Mouse (Mus musculus) thymus, adult 2 months (tissue): ENCODE data around the gene Prss56. TPM values are rescaled to one million over a fixed set of nuclear protein-coding genes. Genes with fewer than 3 reads are reported as not detected.

ENCODE experiments used
- DNase-seq: peaks from one replicate; pipeline ENCODE4 v3.0.0; 2021
- H3K27ac ChIP-seq: fragments of 200-500 bp; 2 replicates; pipeline ENCODE4 v1.5.1; 2012; ENCODE audit warnings: low read length, control low read depth; ENCODE audit not compliant: control insufficient read depth, insufficient read depth
- H3K27me3 ChIP-seq: fragments of 200-500 bp; 2 replicates; pipeline ENCODE4 v1.6.1; 2012; ENCODE audit warnings: mild to moderate bottlenecking, low read length, moderate library complexity, mixed read lengths; ENCODE audit not compliant: control insufficient read depth, insufficient read depth
- H3K36me3 ChIP-seq: fragments of 200-500 bp; 2 replicates; pipeline ENCODE4 v1.6.1; 2012; ENCODE audit warnings: mild to moderate bottlenecking, low read length, moderate library complexity; ENCODE audit not compliant: control insufficient read depth, insufficient read depth
- H3K4me1 ChIP-seq: fragments of 200-500 bp; replicated peaks from 2 replicates; pipeline ENCODE4 v1.6.1; 2012; ENCODE audit warnings: low read length; ENCODE audit not compliant: control insufficient read depth, insufficient read depth
- H3K4me3 ChIP-seq: fragments of 200-500 bp; 2 replicates; pipeline ENCODE4 v1.5.1; 2012; ENCODE audit warnings: mild to moderate bottlenecking, low read length, control low read depth, moderate library complexity; ENCODE audit not compliant: control insufficient read depth, insufficient read depth
- CTCF ChIP-seq: fragments of 200-500 bp; IDR thresholded peaks from 2 replicates; pipeline ENCODE4 v1.5.1; 2012; ENCODE audit warnings: mild to moderate bottlenecking, control low read depth, low read length, moderate library complexity, borderline replicate concordance; ENCODE audit not compliant: control insufficient read depth, poor library complexity, insufficient read depth; ENCODE audit errors: extremely low read depth
- POLR2A ChIP-seq: fragments of 200-500 bp; IDR thresholded peaks from 2 replicates; pipeline ENCODE4 v1.6.1; 2012; ENCODE audit warnings: mild to moderate bottlenecking, low read length, control low read depth, moderate library complexity; ENCODE audit not compliant: control insufficient read depth, poor library complexity, insufficient read depth; ENCODE audit errors: extremely low read depth
- WGBS: fragments of 180-500 bp; shearing (Covaris S2); methylation state at CpG from one replicate; pipeline ENCODE4 v1.1.7; 2018; 5-methylcytosine and 5-hydroxymethylcytosine counted together
- polyA plus RNA-seq: library from polyadenylated mRNA; depleted of rRNA; stranded (reverse); fragments of >200 nt; gene quantifications from 2 replicates; pipeline ENCODE4 v1.2.3, GENCODE M21; 2012

Gene Prss56
- polyA plus RNA-seq, 1 experiment, result 0.23 TPM

GRCm38 (mm10) chr1:87180896-87181295, 2.2 kb upstream of the Prss56 start:
- Histone ChIP-seq H3K4me3 (no peak overlapping the region), H3K27me3 (no peaks in the 10 kb centered on the region; the same call in 1 of the 2 replicates), H3K36me3 (no peaks in the 10 kb centered on the region), H3K27ac (no peak overlapping the region), H3K4me1 (peaks cover 6% of the 10 kb centered on the region; the same call in 1 of the 2 replicates)
- no peak for DNase-seq
- 34% methylated on average over 5 of the region's 5 CpGs for WGBS
- TF ChIP-seq POLR2A (no peak), CTCF (no peak)

DNA sequence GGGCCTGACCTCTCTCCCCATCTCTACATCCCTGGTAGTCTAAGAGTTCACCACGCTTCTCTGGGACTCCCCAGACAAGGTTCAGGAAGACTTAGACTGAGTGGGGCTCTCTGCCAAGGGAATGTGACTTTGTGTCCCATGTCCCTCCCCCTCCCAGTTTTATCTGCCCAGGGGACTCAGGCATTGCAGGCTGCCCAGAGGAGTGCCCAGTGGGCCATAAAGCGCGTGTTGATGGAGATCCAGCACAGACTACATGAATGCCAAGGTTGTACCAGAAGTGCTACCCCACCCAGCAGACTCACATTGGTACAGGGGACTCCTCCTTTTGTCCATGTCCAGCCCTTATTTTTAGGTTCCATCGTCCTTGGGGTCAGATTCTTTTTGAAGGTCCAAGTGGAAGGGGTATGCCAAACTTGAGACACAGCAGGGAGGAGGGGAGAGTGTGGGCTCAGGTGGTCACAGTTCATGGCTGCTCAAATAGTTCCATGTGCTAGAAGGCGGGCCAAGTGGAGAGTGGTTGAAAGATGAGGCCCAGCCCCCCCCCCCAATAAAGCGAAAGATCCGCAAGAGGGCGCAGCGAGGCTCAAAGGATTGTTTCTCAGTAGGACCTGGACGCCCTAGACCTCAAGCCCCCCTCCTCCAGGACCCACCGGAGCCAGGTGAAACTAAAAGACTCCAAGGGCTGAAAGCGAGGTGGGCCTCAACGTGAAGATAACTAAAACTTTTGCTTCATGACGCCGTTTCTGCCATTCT, 1.1 kb downstream of the Prss56 start:
- H3K4me3 ChIP-seq, result 0 out of 2 replicates have a peak overlapping the region, but pooled peaks have one; percentile 2

GRCm38 (mm10) chr1:87184751-87185139, 1.6 kb downstream of the Prss56 start:
- peaks cover 8% of the 10 kb centered on the region for H3K27me3 ChIP-seq
- H3K4me1 ChIP-seq, result peaks cover 13% of the 10 kb centered on the region; the same call in 1 of the 2 replicates
- no peak overlapping the region for H3K27ac ChIP-seq
- 0 out of 2 replicates have a peak overlapping the region, but pooled peaks have one; percentile 2 for H3K4me3 ChIP-seq
- TF ChIP-seq CTCF, result peak; percentile 79
- TF ChIP-seq POLR2A, result no peak
- no peaks in the 10 kb centered on the region for H3K36me3 ChIP-seq
- WGBS, result 7% methylated on average over 20 of the region's 20 CpGs
- peak; percentile 65 for DNase-seq

More for the DNA sequence above, 1.1 kb downstream of the Prss56 start:
- DNase-seq, result no peak
- H3K4me1 ChIP-seq, result peaks cover 13% of the 10 kb centered on the region; the same call in 1 of the 2 replicates
- peaks cover 8% of the 10 kb centered on the region for H3K27me3 ChIP-seq
- H3K36me3 ChIP-seq, result no peaks in the 10 kb centered on the region
- H3K27ac ChIP-seq, result no peak overlapping the region
- no peak for TF ChIP-seq CTCF
- TF ChIP-seq POLR2A, result no peak
- 39% methylated on average over 15 of the region's 15 CpGs for WGBS

GRCm38 (mm10) chr1:87185526-87185925, 2.4 kb downstream of the Prss56 start:
- WGBS, result 26% methylated on average over 13 of the region's 13 CpGs
- H3K27me3 ChIP-seq, result peaks cover 8% of the 10 kb centered on the region
- H3K4me3 ChIP-seq, result no peak overlapping the region
- DNase-seq, result peak; percentile 23
- TF ChIP-seq CTCF (no peak), POLR2A (no peak)
- H3K4me1 ChIP-seq, result peaks cover 14% of the 10 kb centered on the region
- no peak overlapping the region for H3K27ac ChIP-seq
- no peaks in the 10 kb centered on the region for H3K36me3 ChIP-seq

- Histone ChIP-seq H3K4me3 (peak overlapping the region; percentile 58), H3K36me3 (no peaks in the 10 kb centered on the region), H3K27ac (no peak overlapping the region), H3K27me3 (peaks cover 8% of the 10 kb centered on the region), H3K4me1 (peaks cover 17% of the 10 kb centered on the region)
- DNase-seq, result no peak
- TF ChIP-seq CTCF (no peak), POLR2A (no peak)
- 9% methylated on average over 54 of the region's 54 CpGs for WGBS
Measured at GRCm38 (mm10) chr1:87186261-87187036, 3.3 kb downstream of the Prss56 start.

DNA sequence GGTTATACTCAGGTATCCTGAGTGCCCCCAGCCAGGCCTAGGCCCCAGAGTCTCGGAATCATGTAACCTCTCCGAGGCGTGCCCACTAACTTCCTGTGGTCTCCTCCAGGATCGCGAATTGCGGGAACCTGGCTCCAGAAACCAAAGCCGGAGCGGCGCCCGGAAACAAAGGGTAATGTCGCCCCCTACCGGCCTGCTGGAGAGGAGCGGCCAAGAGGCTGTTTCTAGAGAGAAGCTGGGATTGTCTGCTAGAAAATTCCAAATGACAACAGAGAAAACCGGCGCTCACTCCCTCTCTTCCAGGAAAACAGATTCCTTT, 3.9 kb downstream of the Prss56 start:
- H3K36me3 ChIP-seq, result no peaks in the 10 kb centered on the region
- TF ChIP-seq POLR2A (no peak), CTCF (peak; percentile 93)
- peak; percentile 64 for DNase-seq
- under 1% methylated on average over 15 of the region's 15 CpGs for WGBS
- H3K4me3 ChIP-seq, result peak overlapping the region; percentile 58
- peaks cover 17% of the 10 kb centered on the region for H3K4me1 ChIP-seq
- H3K27me3 ChIP-seq, result peaks cover 8% of the 10 kb centered on the region
- no peak overlapping the region for H3K27ac ChIP-seq
